Mouse (Mus musculus) myocyte (in vitro differentiated cells): ENCODE results near the gene Cdkn2a.

Experiments
- E2F4 ChIP-seq: IDR thresholded peaks from one replicate; pipeline ENCODE4 v1.6.1; 2011; ENCODE audit warnings: mild to moderate bottlenecking, control low read depth, moderate library complexity; ENCODE audit not compliant: insufficient read depth
- MAX ChIP-seq: IDR thresholded peaks from one replicate; pipeline ENCODE4 v1.6.1; 2011; ENCODE audit warnings: low read depth, mild to moderate bottlenecking, control low read depth
- MYOG ChIP-seq, 3 experiments: IDR thresholded peaks; one replicate each; pipeline ENCODE4 v1.6.1; 2011; ENCODE audit warnings: control low read depth in 2 of 3, low read depth in 2 of 3, mild to moderate bottlenecking in 2 of 3; ENCODE audit not compliant: insufficient read length in 2 of 3, control insufficient read depth in 1 of 3, insufficient read depth in 1 of 3
- POLR2A ChIP-seq: IDR thresholded peaks from one replicate; pipeline ENCODE4 v1.6.1; 2011; ENCODE audit warnings: low read depth, mild to moderate bottlenecking, control low read depth, moderate library complexity; ENCODE audit not compliant: insufficient read length

GRCm38 (mm10) chr4:89273585-89273984 lies 20.9 kb downstream of the Cdkn2a start:
- TF ChIP-seq POLR2A (no peak), E2F4 (no peak), MYOG (IDR thresholded peaks at IDR 0.05; ENCODE audit: control insufficient read depth in 1 of 3, insufficient read depth in 1 of 3, insufficient read length in 2 of 3, low read depth in 2 of 3) (no peak), MAX (no peak)
